Mouse (Mus musculus): Measurements from ENCODE around the gene Fabp7. TPM values are rescaled to one million over a fixed set of nuclear protein-coding genes. Genes with fewer than 3 reads are reported as not detected.
A peak's percentile ranks its signal among the peaks of the same experiment; 100 is the strongest.

Gene Fabp7
- polyA plus RNA-seq, 1 experiment from 2014 or later, result 2,237 TPM

DNA sequence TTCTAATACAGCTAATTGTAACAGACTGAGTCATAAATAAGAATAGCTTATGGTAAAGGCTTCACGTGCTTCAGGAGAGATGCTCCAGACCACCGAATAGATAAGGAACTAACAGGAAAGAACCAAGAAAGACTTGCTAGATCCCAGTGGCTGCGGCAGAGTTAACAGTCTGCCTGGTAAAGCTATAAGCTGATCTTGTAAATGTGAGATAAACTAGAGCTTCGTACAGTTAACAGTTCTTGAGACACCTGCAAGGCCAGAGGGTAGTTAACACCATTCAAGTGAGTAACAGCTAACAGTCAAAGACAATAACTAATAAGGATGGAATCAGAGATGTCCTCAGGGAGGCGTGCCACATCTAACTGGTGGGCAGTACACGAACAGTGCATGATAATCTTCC is 31.2 kb downstream of the Fabp7 start:
- no peak overlapping the region for H3K4me2 ChIP-seq (ENCODE audit: low read depth, low read length)
- H3K27ac ChIP-seq (ENCODE audit: low read depth, low read length), result no peak overlapping the region
- no peaks in the 10 kb centered on the region for H3K4me1 ChIP-seq (ENCODE audit: control insufficient read depth, insufficient read depth, low read length)
- no peaks in the 10 kb centered on the region for H3K36me3 ChIP-seq (ENCODE audit: control insufficient read depth, insufficient read depth, low read length)
- no peaks in the 10 kb centered on the region for H3K9me3 ChIP-seq (ENCODE audit: control insufficient read depth, low read length)
- ATAC-seq (ENCODE audit: low read depth), result no peak
- WGBS, result 89% methylated on average over 6 of the region's 6 CpGs
- no peak overlapping the region for H3K9ac ChIP-seq (replicated peaks; ENCODE audit: low read depth, low read length)
- no peak overlapping the region for H3K4me3 ChIP-seq (ENCODE audit: low read depth, low read length)
- H3K27me3 ChIP-seq (ENCODE audit: control insufficient read depth, insufficient read depth, low read length), result no peaks in the 10 kb centered on the region

DNA sequence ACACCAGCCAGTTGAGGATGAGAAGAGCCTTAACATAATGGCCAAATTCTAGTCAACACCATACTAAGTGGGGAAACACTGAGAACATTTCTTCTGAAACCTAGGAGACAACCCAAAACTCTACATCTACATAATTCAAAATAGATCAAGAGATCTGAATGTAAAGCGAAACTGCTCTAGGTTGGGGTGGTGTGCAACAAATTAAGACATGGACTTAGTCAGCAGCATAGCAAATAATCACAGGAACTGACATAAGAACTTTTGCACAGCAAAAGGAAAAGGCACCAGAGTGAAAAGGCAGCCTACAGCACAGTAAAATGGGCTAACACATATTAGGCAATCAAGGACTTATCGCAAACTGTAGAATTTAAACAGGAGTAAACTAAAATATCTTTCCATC is 34.5 kb downstream of the Fabp7 start:
- no peaks in the 10 kb centered on the region for H3K27me3 ChIP-seq (ENCODE audit: control insufficient read depth, insufficient read depth, low read length)
- ATAC-seq (ENCODE audit: low read depth), result no peak
- H3K9me3 ChIP-seq (ENCODE audit: control insufficient read depth, low read length), result no peaks in the 10 kb centered on the region
- H3K27ac ChIP-seq (ENCODE audit: low read depth, low read length), result no peak overlapping the region
- no peak overlapping the region for H3K9ac ChIP-seq (replicated peaks; ENCODE audit: low read depth, low read length)
- H3K4me1 ChIP-seq (ENCODE audit: control insufficient read depth, insufficient read depth, low read length), result no peaks in the 10 kb centered on the region
- no peak overlapping the region for H3K4me3 ChIP-seq (ENCODE audit: low read depth, low read length)
- WGBS, result 93% methylated on average over 2 of the region's 2 CpGs
- H3K4me2 ChIP-seq (ENCODE audit: low read depth, low read length), result no peak overlapping the region
- H3K36me3 ChIP-seq (ENCODE audit: control insufficient read depth, insufficient read depth, low read length), result no peaks in the 10 kb centered on the region

DNA sequence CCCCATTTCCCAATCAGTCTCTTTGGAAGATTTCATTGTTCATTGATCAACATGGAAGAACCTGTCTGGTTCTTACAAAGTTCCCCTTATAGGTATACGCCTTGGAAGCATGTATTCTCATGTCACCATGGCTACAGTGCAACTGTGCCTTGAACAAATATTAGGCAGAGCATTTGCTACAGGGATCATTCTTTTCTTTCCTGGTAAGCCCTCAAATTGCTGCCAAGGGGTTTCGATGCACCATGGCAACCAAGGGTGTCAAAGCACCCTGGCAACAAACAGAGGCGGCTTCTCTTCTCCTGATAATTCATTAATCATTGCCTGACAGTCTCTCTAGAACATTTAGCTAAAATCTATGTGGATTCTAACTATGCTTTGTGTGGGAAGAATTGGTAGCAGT is 37.8 kb downstream of the Fabp7 start:
- Histone ChIP-seq H3K4me2 (ENCODE audit: low read depth, low read length) (no peak overlapping the region), H3K9me3 (ENCODE audit: control insufficient read depth, low read length) (no peaks in the 10 kb centered on the region), H3K4me3 (ENCODE audit: low read depth, low read length) (no peak overlapping the region), H3K36me3 (ENCODE audit: control insufficient read depth, insufficient read depth, low read length) (no peaks in the 10 kb centered on the region), H3K27me3 (ENCODE audit: control insufficient read depth, insufficient read depth, low read length) (no peaks in the 10 kb centered on the region), H3K4me1 (ENCODE audit: control insufficient read depth, insufficient read depth, low read length) (no peaks in the 10 kb centered on the region), H3K27ac (ENCODE audit: low read depth, low read length) (no peak overlapping the region), H3K9ac (replicated peaks; ENCODE audit: low read depth, low read length) (no peak overlapping the region)
- WGBS, result 14% methylated on average over 3 of the region's 3 CpGs
- peak; percentile 79; the same call in 1 of the 2 replicates for ATAC-seq (ENCODE audit: low read depth)

DNA sequence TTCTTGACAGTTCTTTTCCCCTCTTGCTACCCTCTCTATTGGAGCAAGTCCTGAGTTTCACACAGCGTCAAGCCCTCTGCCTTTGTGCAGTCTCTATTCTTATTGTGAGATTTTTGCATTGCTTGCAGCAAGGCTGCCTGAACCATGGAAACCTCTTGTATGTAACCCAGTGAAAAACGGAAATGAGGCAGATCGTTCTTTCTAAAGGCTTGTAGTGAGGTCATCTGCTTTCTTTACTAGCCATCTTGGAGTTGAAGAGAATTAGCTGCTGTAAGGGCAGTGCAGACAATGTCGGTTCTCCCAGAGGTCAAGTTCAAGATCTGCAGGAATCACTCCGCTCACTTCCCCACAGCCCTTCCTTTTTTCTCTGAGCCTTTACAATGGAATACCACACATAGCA is 44.0 kb downstream of the Fabp7 start:
- Histone ChIP-seq H3K27ac (ENCODE audit: low read depth, low read length) (no peak overlapping the region), H3K4me1 (ENCODE audit: control insufficient read depth, insufficient read depth, low read length) (no peaks in the 10 kb centered on the region), H3K9ac (replicated peaks; ENCODE audit: low read depth, low read length) (no peak overlapping the region), H3K4me2 (ENCODE audit: low read depth, low read length) (no peak overlapping the region), H3K36me3 (ENCODE audit: control insufficient read depth, insufficient read depth, low read length) (no peaks in the 10 kb centered on the region), H3K9me3 (ENCODE audit: control insufficient read depth, low read length) (no peaks in the 10 kb centered on the region), H3K4me3 (ENCODE audit: low read depth, low read length) (no peak overlapping the region), H3K27me3 (ENCODE audit: control insufficient read depth, insufficient read depth, low read length) (no peaks in the 10 kb centered on the region)
- WGBS, result 14% methylated on average over 5 of the region's 5 CpGs
- ATAC-seq (ENCODE audit: low read depth), result peak; percentile 89

DNA sequence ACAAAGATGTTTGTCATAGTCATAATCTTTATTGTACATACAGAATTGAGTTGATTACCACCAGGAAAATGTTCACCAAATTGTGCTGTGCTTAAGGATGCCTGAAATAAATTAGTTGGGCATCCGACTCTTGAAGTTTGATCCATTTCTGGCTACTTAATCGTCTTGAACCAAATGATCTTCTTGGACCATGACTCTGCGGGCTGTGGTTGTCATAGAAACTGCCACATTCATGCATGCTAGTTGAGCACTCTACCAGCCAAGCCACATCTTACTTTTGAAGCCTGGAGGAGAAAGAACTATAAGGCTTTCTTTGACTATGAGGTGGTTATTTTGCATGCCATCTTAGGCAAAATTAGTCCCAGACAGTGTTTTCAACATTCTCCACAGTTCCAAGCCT is 44.9 kb downstream of the Fabp7 start:
- Histone ChIP-seq H3K9ac (replicated peaks; ENCODE audit: low read depth, low read length) (no peak overlapping the region), H3K36me3 (ENCODE audit: control insufficient read depth, insufficient read depth, low read length) (no peaks in the 10 kb centered on the region), H3K4me2 (ENCODE audit: low read depth, low read length) (no peak overlapping the region), H3K27ac (ENCODE audit: low read depth, low read length) (no peak overlapping the region), H3K4me3 (ENCODE audit: low read depth, low read length) (no peak overlapping the region), H3K4me1 (ENCODE audit: control insufficient read depth, insufficient read depth, low read length) (no peaks in the 10 kb centered on the region), H3K9me3 (ENCODE audit: control insufficient read depth, low read length) (no peaks in the 10 kb centered on the region), H3K27me3 (ENCODE audit: control insufficient read depth, insufficient read depth, low read length) (no peaks in the 10 kb centered on the region)
- ATAC-seq (ENCODE audit: low read depth), result no peak
- WGBS, result 57% methylated on average over 3 of the region's 3 CpGs

DNA sequence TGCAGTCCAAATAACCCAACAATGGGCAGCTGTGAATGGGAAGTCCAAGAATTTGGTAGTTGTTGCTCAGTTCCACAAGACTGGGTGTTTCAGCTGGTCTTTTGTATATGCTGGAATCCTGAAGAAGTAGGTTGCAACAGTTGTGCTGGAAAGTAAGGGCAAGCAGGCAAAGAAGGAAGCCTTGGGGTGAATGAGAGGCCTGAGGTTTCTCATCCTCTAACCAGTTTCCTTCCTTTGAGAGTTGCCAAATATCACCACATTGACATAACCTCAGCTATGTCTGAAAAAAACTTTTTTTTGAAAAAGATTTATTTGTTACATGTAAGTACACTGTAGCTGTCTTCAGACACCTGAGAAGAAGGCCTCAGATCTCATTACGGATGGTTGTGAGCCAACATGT is 50.4 kb downstream of the Fabp7 start:
- H3K4me1 ChIP-seq (ENCODE audit: control insufficient read depth, insufficient read depth, low read length), result no peaks in the 10 kb centered on the region
- no peaks in the 10 kb centered on the region for H3K9me3 ChIP-seq (ENCODE audit: control insufficient read depth, low read length)
- H3K27me3 ChIP-seq (ENCODE audit: control insufficient read depth, insufficient read depth, low read length), result no peaks in the 10 kb centered on the region
- H3K27ac ChIP-seq (ENCODE audit: low read depth, low read length), result no peak overlapping the region
- no peak overlapping the region for H3K4me2 ChIP-seq (ENCODE audit: low read depth, low read length)
- 100% methylated on average over 1 of the region's 1 CpGs for WGBS
- H3K36me3 ChIP-seq (ENCODE audit: control insufficient read depth, insufficient read depth, low read length), result no peaks in the 10 kb centered on the region
- no peak for ATAC-seq (ENCODE audit: low read depth)
- H3K9ac ChIP-seq (replicated peaks; ENCODE audit: low read depth, low read length), result no peak overlapping the region
- no peak overlapping the region for H3K4me3 ChIP-seq (ENCODE audit: low read depth, low read length)

DNA sequence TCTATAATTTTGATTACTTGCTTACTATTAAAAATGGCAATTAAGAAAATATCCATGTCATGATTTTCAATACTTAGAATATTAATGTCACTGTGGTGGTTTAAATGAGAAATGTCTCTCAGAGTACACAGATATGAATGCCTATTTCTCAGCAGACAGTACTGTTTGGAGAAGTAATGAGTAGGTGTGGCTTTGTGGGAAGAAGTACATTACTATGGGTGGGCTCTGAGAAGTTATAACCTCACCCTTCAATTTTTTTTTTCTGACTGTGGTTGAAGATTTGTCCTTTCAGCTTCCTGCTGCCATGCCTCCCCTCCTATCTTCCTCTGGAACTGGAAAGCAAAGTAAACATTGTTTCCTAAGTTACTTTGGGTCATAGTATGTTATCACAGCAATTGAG is 51.3 kb downstream of the Fabp7 start:
- Histone ChIP-seq H3K27me3 (ENCODE audit: control insufficient read depth, insufficient read depth, low read length) (no peaks in the 10 kb centered on the region), H3K4me3 (ENCODE audit: low read depth, low read length) (no peak overlapping the region), H3K36me3 (ENCODE audit: control insufficient read depth, insufficient read depth, low read length) (no peaks in the 10 kb centered on the region), H3K9ac (replicated peaks; ENCODE audit: low read depth, low read length) (no peak overlapping the region), H3K27ac (ENCODE audit: low read depth, low read length) (no peak overlapping the region), H3K4me2 (ENCODE audit: low read depth, low read length) (no peak overlapping the region), H3K4me1 (ENCODE audit: control insufficient read depth, insufficient read depth, low read length) (no peaks in the 10 kb centered on the region), H3K9me3 (ENCODE audit: control insufficient read depth, low read length) (no peaks in the 10 kb centered on the region)
- no peak for ATAC-seq (ENCODE audit: low read depth)

Other genes starting within 250 kb of the Fabp7 start
- gene Pkib, start 152.9 kb upstream of the Fabp7 start, polyA plus RNA-seq (2014; fragmentation: Nextera tagmentation; extraction: Ambion mirVana), result 2.4 and 2.8 TPM in 2 replicates
- 42.2 and 43.4 TPM in 2 replicates for gene Smpdl3a, start 9.5 kb downstream of the Fabp7 start, polyA plus RNA-seq (2014; fragmentation: Nextera tagmentation; extraction: Ambion mirVana)

All from neural tube, embryonic 14.5 days (tissue).